8 mouse cellular contexts compared by ENCODE assay signal in the genomic region with DNA sequence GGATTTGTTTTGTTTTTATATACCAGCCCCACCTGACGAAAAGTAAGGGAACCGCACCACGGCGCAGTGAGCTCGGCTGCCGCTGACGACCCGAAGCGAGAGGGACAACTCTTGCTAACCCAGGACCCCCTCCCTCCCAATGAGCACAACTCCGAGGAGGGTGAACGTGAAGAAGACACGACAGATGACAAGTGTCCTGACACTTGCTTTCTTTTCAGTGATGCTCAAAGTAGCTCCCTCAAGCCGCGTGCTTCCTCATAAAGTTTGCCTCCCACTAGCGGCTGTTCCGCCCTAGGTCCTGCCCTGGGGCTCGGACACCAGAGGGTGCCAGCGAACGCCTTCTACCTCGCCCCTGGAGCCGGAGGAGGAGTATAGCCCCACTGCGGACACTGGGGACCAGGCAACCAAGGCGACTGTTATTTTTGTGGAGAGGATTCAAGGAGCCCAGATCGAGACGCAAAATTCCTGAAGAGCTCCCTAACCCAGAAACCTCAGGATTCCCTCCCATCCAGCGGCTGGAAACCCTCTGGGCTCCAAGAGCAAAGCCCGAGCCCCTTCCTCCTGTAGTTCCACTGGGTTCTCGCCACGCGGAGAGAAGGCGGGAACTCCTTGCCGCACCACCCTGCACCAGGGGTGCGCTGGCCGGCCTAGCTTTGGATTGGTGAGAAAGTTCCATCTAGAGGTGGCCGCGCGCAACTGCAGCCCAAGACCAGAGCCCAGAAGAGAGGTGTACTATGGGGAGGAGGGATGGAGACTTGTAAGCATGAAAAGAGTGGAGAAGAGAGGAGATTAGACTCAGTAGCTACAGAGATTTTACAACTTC. TPM values are rescaled to one million over a fixed set of nuclear protein-coding genes. Genes with fewer than 3 reads are reported as not detected.
DNase-seq lines count a peak whose midpoint lies in the region; ATAC-seq lines count a peak whose summit lies in the region.

No protein-coding gene starts in this region.

- DNase-seq in gastrocnemius, adult 8-10 months (ENCODE audit: low spot score in 2 of 2) = peak; percentile 42 to 58
- peak; percentile 74 for DNase-seq in induced T-regulatory cell, adult 2 months (ENCODE audit: low read depth)
- peak; percentile 46 to 92 for DNase-seq in left cerebral cortex, adult 9 months (ENCODE audit: low spot score in 2 of 2)
- DNase-seq in right cerebral cortex, postnatal 14 days = peak; percentile 86
- peak; percentile 82 for DNase-seq in yolk sac, embryonic 10.5 days (ENCODE audit: low spot score)

- peak; percentile 69 for ATAC-seq in activated CD4-positive, CD25-positive, alpha-beta regulatory T cell, adult 4 months
- peak; percentile 91 for ATAC-seq in common myeloid progenitor, adult 5-6 weeks (replicated peaks; ENCODE audit: low read depth, poor library complexity, severe bottlenecking)
- peak; percentile 95 for ATAC-seq in megakaryocyte progenitor cell, adult 5-6 weeks (replicated peaks; ENCODE audit: poor library complexity)

RNA-seq across cellular contexts. Expression of a gene that starts 0.6 kb away (rescaled TPM):
- polyA plus RNA-seq in activated CD4-positive, CD25-positive, alpha-beta regulatory T cell, adult 4 months (2017; shearing (Covaris generic)) = under 1 TPM in 1 of 2 experiments, not detected in 1; 0.19 TPM
- total RNA-seq in common myeloid progenitor, adult 5-6 weeks (2017) = not detected in 2 replicates
- under 1 TPM; 0.08 to 0.47 (median 0.19) TPM for total RNA-seq in gastrocnemius, adult 8-10 months (2022)
- total RNA-seq in megakaryocyte progenitor cell, adult 5-6 weeks (2015) = not detected in 2 replicates
- total RNA-seq in megakaryocyte progenitor cell, adult 5-6 weeks (2017) = not detected in 2 replicates

Comparison
In these comparisons a context has a peak if more than half of its experiments do, and no peak if none do; other contexts are left out.
1. Peak in every context shown above with its lines: DNase-seq and ATAC-seq.